Mouse (Mus musculus) left cerebral cortex, postnatal 4 days (tissue): Measurements from ENCODE around the gene Edar. TPM values are rescaled to one million over a fixed set of nuclear protein-coding genes. Genes with fewer than 3 reads are reported as not detected.

Experiments
- DNase-seq: peaks from one replicate; pipeline ENCODE4 v3.0.0-alpha.2; 2022
- intact Hi-C: fragments of 180-260 bp; cut with DNase I; formaldehyde crosslinking; loops from one replicate; pipeline ENCODE4 v1.15.1; 2025
- total RNA-seq, 2 experiments: library from RNA; stranded (reverse); gene quantifications; 2 replicates each; pipeline ENCODE4 v1.2.3; 2021

The Edar gene
- total RNA-seq, 2 experiments from 2014 or later: 0.24 to 0.28 TPM

DNA sequence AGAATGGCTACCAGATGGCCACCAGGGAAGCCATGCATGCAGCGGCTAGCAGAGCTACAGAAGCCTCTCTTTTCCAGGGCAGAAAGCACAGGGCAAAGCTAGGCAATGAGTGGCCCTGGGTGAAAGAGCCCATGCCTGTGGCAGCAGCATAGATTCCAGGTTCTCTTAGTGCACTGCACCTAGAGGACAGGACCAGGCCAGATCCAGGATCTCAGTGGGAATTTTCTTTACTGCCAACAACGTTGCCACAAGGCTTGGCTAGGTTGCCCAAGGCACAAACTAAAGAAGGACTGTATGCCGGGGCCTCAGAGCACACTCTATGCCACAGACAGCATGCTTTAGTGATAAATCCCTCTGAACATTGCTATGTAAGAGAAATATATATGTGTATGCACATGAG, 69.1 kb downstream of the Edar start:
- intact Hi-C loops: no loop called here
- DNase-seq: no peak

DNA sequence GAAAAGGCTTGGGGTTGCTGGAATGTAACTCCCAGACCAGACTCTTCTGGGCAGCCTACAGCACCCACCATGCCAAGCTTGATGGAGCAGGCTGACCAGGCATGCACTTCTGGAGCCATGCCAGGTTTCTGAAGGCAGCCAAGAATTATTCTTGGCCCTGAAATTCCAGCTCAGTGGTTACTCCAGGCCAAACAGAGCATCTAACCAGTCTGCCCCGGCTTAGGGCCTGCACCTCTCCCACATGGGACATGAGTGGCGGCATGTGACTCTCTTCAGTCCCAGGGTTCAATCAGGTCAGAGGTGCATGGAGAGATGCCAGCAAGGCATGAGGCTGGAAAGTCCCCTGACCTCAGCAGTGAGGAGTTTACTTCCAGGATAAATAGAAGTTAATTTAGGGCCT, 70.7 kb downstream of the Edar start:
- DNase-seq: peak; percentile 82
- intact Hi-C loops: no loop called here

DNA sequence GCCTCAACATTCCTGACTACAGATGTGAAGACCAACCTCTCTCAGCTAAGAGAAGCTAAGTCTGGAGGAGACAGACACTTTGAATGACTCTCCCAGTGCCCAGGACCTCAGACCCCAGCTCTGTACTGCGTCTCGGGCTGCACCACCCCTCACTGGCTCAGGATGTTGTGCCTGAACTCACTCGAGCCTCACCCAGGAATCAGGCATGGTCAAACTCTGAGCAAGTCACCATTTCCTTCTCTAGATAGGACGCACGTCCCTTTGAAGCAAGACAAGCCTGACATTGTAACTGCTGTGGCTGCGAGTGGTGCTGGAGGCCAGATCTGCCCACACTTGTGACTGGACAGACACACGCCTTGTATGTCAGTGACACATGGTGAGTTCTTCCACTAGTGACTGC, 73.5 kb downstream of the Edar start:
- intact Hi-C loops: no loop called here

DNA sequence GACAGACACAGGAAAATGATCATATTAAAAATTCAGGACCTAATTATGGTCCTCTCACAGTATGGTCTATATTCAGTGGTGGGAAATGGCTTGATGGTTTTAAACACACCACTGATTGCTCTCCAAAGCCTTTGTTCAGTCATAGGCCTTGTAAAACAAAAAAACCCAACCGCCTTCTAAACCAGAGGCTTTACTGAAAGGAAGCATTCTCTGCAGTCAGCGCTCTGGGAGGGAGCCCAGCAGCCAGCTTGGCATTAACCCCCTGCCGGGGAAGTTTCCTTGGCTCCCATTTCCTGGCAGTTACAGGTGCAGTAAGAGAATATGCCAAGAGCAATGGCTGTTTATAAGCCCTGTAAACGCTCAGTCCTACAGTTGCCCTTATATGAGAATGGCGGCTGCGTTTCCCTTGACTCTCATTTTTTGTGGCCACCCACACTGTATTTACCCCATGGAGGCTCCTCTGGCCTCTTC, 74.0 kb downstream of the Edar start:
- peak; percentile 68 for DNase-seq
- intact Hi-C loops: no loop called here

More for the DNA sequence above, 73.5 kb downstream of the Edar start:
- no peak for DNase-seq

DNA sequence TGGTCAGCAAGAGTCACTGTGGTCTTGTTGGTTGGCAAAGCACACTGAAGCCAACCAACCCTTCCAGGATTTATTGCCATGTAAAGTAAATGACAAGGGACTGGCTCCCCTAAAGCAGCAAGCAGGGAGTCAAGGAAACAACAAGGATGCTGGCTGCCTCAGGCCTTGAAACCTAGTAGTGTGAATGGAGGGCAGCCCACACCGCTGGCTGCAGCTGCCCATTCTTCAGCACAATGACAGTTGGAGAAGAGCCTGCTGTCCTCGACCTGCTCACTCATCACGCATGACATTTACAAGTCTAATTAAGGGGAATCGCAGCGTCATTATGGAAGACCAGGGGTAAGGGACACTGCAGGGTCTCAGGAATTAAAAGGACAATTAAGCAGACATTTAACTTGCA, 74.5 kb downstream of the Edar start:
- intact Hi-C loops: no loop called here
- no peak for DNase-seq

DNA sequence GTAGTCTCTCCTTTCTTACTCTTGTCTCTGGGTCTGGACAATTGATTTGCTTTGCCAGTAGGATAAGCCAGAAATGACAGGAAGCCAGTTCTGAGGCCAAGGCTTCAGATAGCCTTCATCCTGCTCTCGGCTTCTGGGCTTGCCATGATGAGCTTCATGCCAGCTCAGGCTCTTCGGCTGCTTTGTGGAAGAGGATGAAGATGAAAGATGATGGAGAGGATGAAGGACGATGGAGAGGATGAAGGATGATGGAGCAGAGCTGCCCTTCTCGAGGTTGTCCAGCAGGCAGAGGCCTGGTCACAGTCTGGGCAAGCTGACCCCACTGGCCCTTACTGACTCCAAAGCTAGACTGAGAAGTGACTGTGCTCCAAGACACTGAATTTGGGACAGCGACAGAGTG, 75.3 kb downstream of the Edar start:
- intact Hi-C loops: no loop called here
- no peak for DNase-seq

DNA sequence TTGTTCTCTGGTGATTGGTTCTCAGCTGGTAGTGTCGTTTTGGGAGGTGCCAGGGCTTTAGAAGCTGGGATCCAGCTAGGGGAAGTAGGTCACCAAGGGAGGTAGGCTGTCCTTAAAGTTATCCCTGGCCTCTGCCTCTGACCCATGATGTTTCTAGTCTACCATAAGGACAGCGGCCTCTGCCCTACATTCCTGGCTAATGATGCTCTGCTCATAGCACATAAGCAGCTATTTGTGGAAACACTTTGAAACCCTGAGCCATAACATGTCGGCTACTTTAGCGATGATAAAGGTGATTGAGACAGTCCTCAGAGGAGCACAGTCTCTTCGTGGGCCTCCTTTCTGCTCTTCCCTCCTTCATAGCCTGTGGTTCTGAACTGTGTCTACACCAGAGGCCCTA, 79.6 kb downstream of the Edar start:
- intact Hi-C loops: no loop called here
- no peak for DNase-seq

DNA sequence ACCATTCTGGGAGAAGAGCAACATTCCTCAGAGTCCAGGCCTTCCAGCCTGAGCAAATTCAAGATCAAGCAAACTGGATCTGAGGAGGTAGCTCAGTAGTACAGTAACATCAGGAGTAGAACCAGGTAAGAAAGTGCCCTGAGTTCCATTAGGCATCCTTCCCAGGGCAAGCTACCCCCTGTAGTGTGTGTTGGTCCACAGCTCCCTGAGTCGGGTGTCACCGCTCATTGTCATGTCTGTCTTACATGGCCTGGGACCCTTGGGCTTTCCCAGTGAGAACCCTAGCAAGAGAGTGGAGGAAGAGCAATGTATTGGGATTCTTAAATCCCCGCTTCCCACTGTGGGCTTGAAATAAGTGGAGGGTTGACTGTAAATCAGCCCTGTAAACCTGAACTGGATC, 80.3 kb downstream of the Edar start:
- intact Hi-C loops: no loop called here

DNA sequence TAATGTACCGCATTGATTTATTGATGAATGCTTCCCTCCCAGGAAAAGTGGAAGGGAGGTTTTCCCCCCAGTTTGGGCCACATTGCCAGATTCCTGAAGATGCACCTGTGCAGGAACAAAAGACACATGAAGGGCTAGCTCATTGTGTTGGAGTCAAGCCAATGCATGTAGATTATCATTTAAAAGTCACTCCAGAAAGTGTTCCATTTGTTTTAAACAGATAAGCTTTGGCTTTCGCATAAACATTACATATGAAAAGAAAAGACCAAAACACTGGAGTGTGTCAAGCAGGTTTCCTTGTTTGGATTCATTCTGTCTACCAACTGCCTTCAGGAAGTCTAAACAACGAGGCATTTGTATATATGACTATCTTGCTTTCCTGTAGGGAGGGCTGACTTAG, 81.0 kb downstream of the Edar start:
- no peak for DNase-seq
- intact Hi-C loops: no loop called here

More for the DNA sequence above, 80.3 kb downstream of the Edar start:
- no peak for DNase-seq

DNA sequence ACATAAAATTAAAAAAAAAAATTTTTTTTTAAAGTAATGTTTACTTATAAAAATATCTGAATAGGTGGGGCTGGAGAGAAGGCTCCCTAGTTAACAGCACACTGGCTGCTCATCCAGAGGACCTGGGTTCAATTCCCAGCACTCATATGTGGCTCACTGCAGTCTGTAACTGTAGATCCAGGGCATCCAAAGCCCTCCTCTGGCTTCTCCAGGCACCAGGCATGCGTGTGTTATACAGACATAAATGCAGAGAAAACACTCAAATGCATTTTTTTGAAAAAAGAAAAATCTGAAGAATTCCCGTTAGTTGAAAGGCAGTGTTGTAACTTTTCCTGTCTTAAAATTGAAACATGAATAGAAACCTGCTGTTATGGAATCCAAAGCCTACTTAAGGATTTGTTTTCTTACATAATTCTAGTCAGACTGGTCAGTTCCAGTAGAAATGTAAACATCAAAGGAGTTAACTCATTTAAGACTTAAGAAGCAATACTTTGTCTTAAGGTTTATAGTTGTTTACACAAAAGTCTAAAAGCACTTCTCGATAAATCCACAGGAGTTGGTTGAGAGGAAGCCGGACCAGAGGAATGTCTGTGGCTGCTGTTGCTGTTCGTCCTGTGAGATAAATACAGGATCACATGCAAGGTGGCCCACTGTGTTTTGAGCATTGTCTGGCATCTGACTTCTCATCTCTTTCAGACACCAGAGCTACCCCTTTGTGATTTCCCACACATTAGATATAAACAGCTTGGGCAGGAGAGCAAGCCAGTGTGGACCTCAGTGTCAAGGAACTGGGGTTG, 89.8 kb downstream of the Edar start:
- DNase-seq: no peak

DNA sequence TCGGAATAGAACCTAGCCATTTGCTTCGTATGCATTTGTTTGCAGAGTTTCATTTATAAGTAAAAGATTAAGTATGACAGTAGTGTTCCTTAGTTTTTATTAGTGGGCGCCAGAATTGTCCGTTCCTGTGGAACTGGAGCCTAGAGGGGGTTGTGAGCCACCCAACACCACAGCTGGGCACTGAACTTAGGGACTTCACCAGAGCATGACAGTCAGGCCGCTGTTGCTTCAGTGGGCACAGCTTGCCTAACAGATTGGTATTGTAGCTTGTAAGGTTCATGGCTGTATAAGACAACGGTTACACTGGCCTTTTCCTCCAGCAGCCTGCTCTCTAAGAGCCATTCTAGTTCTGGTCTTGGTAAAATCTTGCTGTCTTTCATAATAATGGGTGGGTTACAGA, 114.9 kb downstream of the Edar start:
- no peak for DNase-seq
- intact Hi-C loops: no loop called here

More for the DNA sequence above, 89.8 kb downstream of the Edar start:
- intact Hi-C loops: no loop called here

DNA sequence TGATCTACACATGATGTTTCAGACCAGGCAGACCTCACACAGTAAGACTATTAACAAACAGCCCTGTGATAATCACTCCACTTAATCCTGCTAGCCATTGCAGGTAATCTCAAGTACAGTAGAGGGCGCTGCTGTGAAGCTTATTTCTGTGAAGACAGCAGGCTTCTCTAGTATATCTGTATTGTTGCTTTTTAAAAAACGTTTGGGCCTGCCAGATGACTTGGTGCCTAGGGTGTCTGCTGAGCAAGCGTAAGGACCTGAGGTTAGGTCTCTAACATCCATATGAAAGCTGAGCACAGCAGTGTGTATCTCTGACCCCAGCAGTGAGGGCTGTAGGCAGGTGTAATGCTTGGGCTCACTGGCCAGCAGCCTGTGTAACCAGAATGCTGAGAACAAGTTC, 115.6 kb downstream of the Edar start:
- intact Hi-C loops: no loop called here
- peak; percentile 41 for DNase-seq

DNA sequence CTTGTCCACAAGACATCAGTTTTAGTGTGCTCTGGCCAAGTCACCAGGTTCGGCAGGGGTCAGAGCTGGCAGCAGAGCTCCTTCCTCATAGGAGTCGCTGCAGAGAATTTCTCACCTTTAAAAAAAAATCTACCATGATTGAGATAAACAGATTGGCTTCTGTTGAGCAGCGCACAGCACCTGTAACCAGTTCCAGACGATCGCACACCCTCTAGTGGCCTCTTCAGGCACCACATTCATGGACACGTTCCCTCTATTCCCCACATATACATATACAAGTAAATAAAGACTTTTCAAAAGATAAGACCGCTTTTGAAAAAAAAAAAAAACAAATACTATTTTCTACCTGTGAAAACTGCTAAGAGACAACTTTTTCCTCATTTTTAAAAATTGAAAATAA, 116.4 kb downstream of the Edar start:
- intact Hi-C loops: no loop called here

DNA sequence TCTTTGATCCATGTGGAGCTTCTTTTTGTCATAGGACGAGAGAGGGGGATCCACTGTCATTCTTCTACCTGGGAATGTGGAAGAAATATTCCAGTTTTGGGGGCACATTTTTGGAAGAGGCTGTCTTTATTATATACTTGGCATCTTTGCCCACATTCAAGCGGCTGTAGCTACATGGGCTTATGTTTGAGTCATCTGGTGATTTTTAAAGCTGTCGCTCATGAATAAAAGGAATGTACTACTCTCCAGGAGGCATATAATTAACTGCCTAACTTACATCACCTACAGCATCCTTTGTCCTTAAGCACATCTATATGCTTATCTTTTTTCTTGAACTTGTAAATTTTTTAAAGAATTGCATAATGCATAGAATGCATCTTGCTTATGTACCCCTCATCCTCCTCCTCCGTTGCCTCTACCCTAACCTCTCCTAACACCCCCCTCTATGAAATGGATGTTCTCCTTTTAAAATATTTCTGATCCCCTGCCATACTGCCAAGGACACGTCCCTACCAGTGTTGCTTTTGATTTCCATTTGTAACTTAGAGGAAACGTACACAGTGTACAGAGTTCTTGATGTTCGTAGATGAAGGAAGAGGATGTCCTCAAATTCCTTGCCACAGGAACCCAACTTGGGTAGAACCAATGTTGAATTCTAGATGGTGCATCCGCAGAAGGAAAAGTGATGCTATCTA, 120.6 kb downstream of the Edar start:
- no peak for DNase-seq
- intact Hi-C loops: no loop called here

More for the DNA sequence above, 116.4 kb downstream of the Edar start:
- peak; percentile 47 for DNase-seq

Other genes with a start within 250 kb of the Edar start
- 10 to 100 TPM; 59.5 to 63.3 TPM for gene Ranbp2, start 228.7 kb downstream of the Edar start, total RNA-seq
- 1 to 10 TPM; 7.5 to 8.0 TPM for gene Ccdc138, start 177.7 kb downstream of the Edar start, total RNA-seq
- not detected for gene Gm17542, start 42.6 kb upstream of the Edar start, total RNA-seq
- 100 to 1,000 TPM in 1 of 2 experiments, 10 to 100 TPM in 1; 99.5 to 101 TPM for gene Sh3rf3, start 137.7 kb upstream of the Edar start, total RNA-seq